Mouse (Mus musculus) ES-Bruce4 (cell line): Measurements from ENCODE around the gene Ranbp9.

Source experiments
- CTCF ChIP-seq: IDR thresholded peaks from one replicate; pipeline ENCODE4 v1.8.1; 2011; ENCODE audit warnings: low read depth, low read length
- EP300 ChIP-seq: IDR thresholded peaks from 2 replicates; pipeline ENCODE4 v1.6.1; 2011; ENCODE audit warnings: low read depth, low read length; ENCODE audit not compliant: insufficient read depth
- POLR2A ChIP-seq: IDR thresholded peaks from one replicate; pipeline ENCODE4 v1.8.1; 2011; ENCODE audit warnings: low read length; ENCODE audit not compliant: insufficient read depth

- no peak for TF ChIP-seq EP300
- no peak for TF ChIP-seq CTCF
- no peak for TF ChIP-seq POLR2A
These were observed 38.2 kb upstream of the Ranbp9 start for GRCm38 (mm10) chr13:43519251-43519650.
